Mouse (Mus musculus) olfactory bulb, adult 2 months (tissue): Measurements from ENCODE around the gene Hcn2.

Experiments used
- CTCF ChIP-seq: fragments of 200-500 bp; IDR thresholded peaks from 2 replicates; pipeline ENCODE4 v1.5.1; 2012; ENCODE audit warnings: low read depth, mild to moderate bottlenecking, low read length, moderate library complexity; ENCODE audit not compliant: insufficient read depth
- POLR2A ChIP-seq: fragments of 200-500 bp; IDR thresholded peaks from 2 replicates; pipeline ENCODE4 v1.6.1; 2012; ENCODE audit warnings: mild to moderate bottlenecking, low read depth, low read length, moderate library complexity; ENCODE audit not compliant: insufficient read depth

GRCm38 (mm10) chr10:79773208-79773607, 56.8 kb downstream of the Hcn2 start:
- TF ChIP-seq CTCF (no peak), POLR2A (no peak)
